Mouse (Mus musculus): ENCODE data around the gene Rnf8. TPM values are rescaled to one million over a fixed set of nuclear protein-coding genes. Genes with fewer than 3 reads are reported as not detected.

Gene Rnf8
- polyA plus RNA-seq, 1 experiment, result 37.2 TPM

DNA sequence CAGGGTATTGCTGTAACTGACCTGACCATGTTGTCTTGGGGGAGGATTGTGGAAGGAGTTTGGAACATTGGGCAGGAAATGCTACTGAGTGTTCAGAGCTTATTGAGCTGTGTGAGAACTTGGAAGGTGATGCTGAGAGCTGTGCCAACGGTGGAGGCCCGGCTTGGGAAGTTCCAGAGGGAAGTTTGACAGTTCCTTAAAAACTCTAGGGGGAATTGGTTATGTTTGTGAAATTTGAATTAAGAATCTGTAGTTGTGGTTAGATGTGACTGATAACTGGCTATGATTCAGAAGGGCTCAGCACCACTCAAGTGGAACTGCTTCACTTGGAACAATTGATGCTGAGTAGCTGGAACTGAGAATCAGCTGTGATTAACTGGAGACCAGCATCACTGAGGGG, 56.4 kb downstream of the Rnf8 start:
- no peak for DNase-seq
- 94% methylated on average over 2 of the region's 2 CpGs for WGBS

DNA sequence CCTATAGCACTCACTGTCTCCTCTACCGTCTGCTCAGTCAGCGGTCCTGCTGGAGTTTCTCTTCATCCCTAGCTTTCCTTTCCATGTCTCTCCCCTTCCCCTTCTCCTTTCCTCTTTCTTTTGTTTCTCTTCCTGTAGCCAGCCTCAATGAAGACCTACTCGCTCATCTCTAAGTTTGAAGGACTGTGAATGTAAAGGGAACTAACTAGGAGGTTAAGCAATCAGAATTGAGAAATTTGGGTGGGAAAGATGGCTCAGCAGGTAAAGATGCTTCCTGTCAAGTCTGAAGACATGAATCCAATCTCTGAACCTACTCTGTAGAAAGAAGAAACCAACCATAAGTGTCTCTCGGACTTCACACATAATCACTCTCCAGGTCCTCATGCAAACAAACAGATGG, 58.7 kb downstream of the Rnf8 start:
- Histone ChIP-seq H3K36me3 (ENCODE audit: control insufficient read depth, insufficient read depth, low read length) (peaks cover 40% of the 10 kb centered on the region), H3K27me3 (ENCODE audit: control insufficient read depth, insufficient read depth, low read length) (no peaks in the 10 kb centered on the region), H3K4me3 (ENCODE audit: control insufficient read depth, insufficient read depth, low read length) (no peak overlapping the region), H3K4me1 (replicated peaks; ENCODE audit: control insufficient read depth, insufficient read depth, low read length) (peaks cover 2% of the 10 kb centered on the region; the same call in 1 of the 2 replicates), H3K27ac (ENCODE audit: control insufficient read depth, insufficient read depth, low read length) (no peak overlapping the region)
- no peak for DNase-seq
- 93% methylated on average over 4 of the region's 4 CpGs for WGBS
- TF ChIP-seq CTCF (IDR thresholded peaks at IDR 0.05; ENCODE audit: borderline replicate concordance, control insufficient read depth, extremely low read depth, insufficient read depth, low read length, poor library complexity), result no peak

More for the DNA sequence above, 56.4 kb downstream of the Rnf8 start:
- Histone ChIP-seq H3K4me1 (replicated peaks; ENCODE audit: control insufficient read depth, insufficient read depth, low read length) (peaks cover 2% of the 10 kb centered on the region; the same call in 1 of the 2 replicates), H3K4me3 (ENCODE audit: control insufficient read depth, insufficient read depth, low read length) (no peak overlapping the region), H3K27me3 (ENCODE audit: control insufficient read depth, insufficient read depth, low read length) (no peaks in the 10 kb centered on the region), H3K36me3 (ENCODE audit: control insufficient read depth, insufficient read depth, low read length) (peaks cover 23% of the 10 kb centered on the region), H3K27ac (ENCODE audit: control insufficient read depth, insufficient read depth, low read length) (no peak overlapping the region)
- TF ChIP-seq CTCF (IDR thresholded peaks at IDR 0.05; ENCODE audit: borderline replicate concordance, control insufficient read depth, extremely low read depth, insufficient read depth, low read length, poor library complexity) (no peak), POLR2A (IDR thresholded peaks at IDR 0.05; ENCODE audit: control insufficient read depth, extremely low read depth, insufficient read depth, low read length, poor library complexity) (no peak)

DNA sequence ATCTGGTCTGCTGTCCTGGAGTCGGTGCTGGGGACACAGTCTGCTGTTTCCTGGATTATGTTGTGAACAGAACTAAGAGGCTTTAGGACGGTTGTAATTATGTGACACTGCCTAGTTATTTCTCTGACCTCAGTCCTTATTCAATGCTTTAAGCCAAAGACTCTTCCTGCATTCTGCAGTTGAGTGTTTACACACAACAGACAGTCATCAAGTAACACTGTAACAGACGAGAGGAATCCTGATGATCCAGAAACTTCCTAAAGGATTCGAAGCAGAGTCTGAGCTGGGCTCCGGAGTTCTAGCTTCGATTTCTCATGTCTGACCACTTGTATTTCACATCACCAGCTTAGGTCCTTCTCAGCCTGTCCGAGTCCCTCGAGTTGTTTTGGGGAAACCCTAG, 63.9 kb downstream of the Rnf8 start:
- no peak overlapping the region for H3K4me3 ChIP-seq (ENCODE audit: control insufficient read depth, insufficient read depth, low read length)
- no peaks in the 10 kb centered on the region for H3K27me3 ChIP-seq (ENCODE audit: control insufficient read depth, insufficient read depth, low read length)
- DNase-seq, result no peak
- no peak overlapping the region for H3K27ac ChIP-seq (ENCODE audit: control insufficient read depth, insufficient read depth, low read length)
- peaks cover 58% of the 10 kb centered on the region for H3K36me3 ChIP-seq (ENCODE audit: control insufficient read depth, insufficient read depth, low read length)
- H3K4me1 ChIP-seq (replicated peaks; ENCODE audit: control insufficient read depth, insufficient read depth, low read length), result no peaks in the 10 kb centered on the region
- TF ChIP-seq CTCF (IDR thresholded peaks at IDR 0.05; ENCODE audit: borderline replicate concordance, control insufficient read depth, extremely low read depth, insufficient read depth, low read length, poor library complexity) (no peak), POLR2A (IDR thresholded peaks at IDR 0.05; ENCODE audit: control insufficient read depth, extremely low read depth, insufficient read depth, low read length, poor library complexity) (no peak)
- 93% methylated on average over 8 of the region's 8 CpGs for WGBS

DNA sequence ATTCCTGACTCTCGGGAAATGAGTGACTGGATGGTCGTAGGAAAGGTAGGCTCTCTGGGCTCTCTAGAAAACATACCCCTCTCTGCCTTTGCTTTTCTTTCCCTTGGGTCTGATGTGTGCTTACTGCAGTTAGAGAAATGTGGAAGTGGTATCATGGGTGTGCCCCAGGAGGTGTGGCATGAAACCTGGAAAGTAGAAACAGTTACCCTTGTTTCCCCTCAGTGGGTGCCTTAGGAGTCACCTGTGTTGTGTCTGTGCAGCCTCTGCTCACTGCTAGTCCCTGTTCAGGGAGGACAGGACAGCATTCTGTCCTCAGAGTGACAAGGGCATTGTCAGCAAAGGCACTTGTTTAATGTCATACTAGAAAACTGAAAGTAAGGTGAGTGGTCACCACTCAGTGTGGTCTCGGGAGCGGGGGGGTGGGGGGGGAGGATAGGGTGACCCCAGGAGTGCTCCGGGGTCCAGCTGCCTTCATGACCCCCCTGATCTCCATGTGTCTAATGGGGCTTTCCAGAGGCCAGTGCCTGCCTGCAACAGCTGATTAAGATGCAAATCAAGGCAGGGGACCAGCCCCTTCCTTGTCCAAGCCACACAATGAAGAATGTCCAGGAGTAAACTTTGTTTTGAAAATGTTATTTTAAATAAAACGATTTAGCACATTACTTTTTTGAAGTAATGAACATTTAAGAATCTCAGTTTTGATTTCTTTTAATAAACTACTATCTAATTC, 64.6 kb downstream of the Rnf8 start:
- H3K4me1 ChIP-seq (replicated peaks; ENCODE audit: control insufficient read depth, insufficient read depth, low read length), result no peaks in the 10 kb centered on the region
- H3K36me3 ChIP-seq (ENCODE audit: control insufficient read depth, insufficient read depth, low read length), result peaks cover 59% of the 10 kb centered on the region
- TF ChIP-seq POLR2A (IDR thresholded peaks at IDR 0.05; ENCODE audit: control insufficient read depth, extremely low read depth, insufficient read depth, low read length, poor library complexity), result no peak
- TF ChIP-seq CTCF (IDR thresholded peaks at IDR 0.05; ENCODE audit: borderline replicate concordance, control insufficient read depth, extremely low read depth, insufficient read depth, low read length, poor library complexity), result no peak
- DNase-seq, result no peak
- WGBS, result 88% methylated on average over 6 of the region's 6 CpGs
- no peaks in the 10 kb centered on the region for H3K27me3 ChIP-seq (ENCODE audit: control insufficient read depth, insufficient read depth, low read length)
- no peak overlapping the region for H3K4me3 ChIP-seq (ENCODE audit: control insufficient read depth, insufficient read depth, low read length)
- no peak overlapping the region for H3K27ac ChIP-seq (ENCODE audit: control insufficient read depth, insufficient read depth, low read length)

GRCm38 (mm10) chr17:29680174-29680573, 65.6 kb downstream of the Rnf8 start:
- 95% methylated on average over 2 of the region's 2 CpGs for WGBS
- no peak for TF ChIP-seq CTCF (IDR thresholded peaks at IDR 0.05; ENCODE audit: borderline replicate concordance, control insufficient read depth, extremely low read depth, insufficient read depth, low read length, poor library complexity)
- TF ChIP-seq POLR2A (IDR thresholded peaks at IDR 0.05; ENCODE audit: control insufficient read depth, extremely low read depth, insufficient read depth, low read length, poor library complexity), result no peak
- Histone ChIP-seq H3K27ac (ENCODE audit: control insufficient read depth, insufficient read depth, low read length) (no peak overlapping the region), H3K27me3 (ENCODE audit: control insufficient read depth, insufficient read depth, low read length) (no peaks in the 10 kb centered on the region), H3K36me3 (ENCODE audit: control insufficient read depth, insufficient read depth, low read length) (peaks cover 59% of the 10 kb centered on the region), H3K4me1 (replicated peaks; ENCODE audit: control insufficient read depth, insufficient read depth, low read length) (no peaks in the 10 kb centered on the region), H3K4me3 (ENCODE audit: control insufficient read depth, insufficient read depth, low read length) (no peak overlapping the region)
- no peak for DNase-seq

DNA sequence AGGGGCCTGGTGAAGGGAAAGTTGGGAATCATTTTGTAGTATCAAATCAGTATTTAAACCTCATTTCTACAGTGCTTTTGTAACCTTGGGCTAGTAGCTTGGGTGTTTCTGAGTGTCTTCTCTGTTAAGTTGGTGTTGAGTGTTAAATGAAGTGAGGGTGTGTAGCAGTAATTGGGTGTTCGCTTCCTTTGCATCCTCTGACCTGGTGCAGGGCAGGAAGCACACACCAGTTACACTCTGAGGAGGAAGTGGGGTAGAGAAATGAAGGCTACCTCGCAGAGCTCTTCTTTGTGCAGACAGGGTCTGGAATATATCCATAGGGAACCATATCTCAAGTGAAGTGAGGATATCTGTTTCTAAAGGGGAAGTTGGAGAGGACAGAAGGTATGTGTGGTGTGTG, 66.3 kb downstream of the Rnf8 start:
- no peak overlapping the region for H3K4me3 ChIP-seq (ENCODE audit: control insufficient read depth, insufficient read depth, low read length)
- TF ChIP-seq CTCF (IDR thresholded peaks at IDR 0.05; ENCODE audit: borderline replicate concordance, control insufficient read depth, extremely low read depth, insufficient read depth, low read length, poor library complexity), result no peak
- no peak for TF ChIP-seq POLR2A (IDR thresholded peaks at IDR 0.05; ENCODE audit: control insufficient read depth, extremely low read depth, insufficient read depth, low read length, poor library complexity)
- H3K27ac ChIP-seq (ENCODE audit: control insufficient read depth, insufficient read depth, low read length), result no peak overlapping the region
- no peaks in the 10 kb centered on the region for H3K4me1 ChIP-seq (replicated peaks; ENCODE audit: control insufficient read depth, insufficient read depth, low read length)
- peaks cover 57% of the 10 kb centered on the region for H3K36me3 ChIP-seq (ENCODE audit: control insufficient read depth, insufficient read depth, low read length)
- no peaks in the 10 kb centered on the region for H3K27me3 ChIP-seq (ENCODE audit: control insufficient read depth, insufficient read depth, low read length)
- WGBS, result 81% methylated on average over 2 of the region's 2 CpGs
- no peak for DNase-seq

DNA sequence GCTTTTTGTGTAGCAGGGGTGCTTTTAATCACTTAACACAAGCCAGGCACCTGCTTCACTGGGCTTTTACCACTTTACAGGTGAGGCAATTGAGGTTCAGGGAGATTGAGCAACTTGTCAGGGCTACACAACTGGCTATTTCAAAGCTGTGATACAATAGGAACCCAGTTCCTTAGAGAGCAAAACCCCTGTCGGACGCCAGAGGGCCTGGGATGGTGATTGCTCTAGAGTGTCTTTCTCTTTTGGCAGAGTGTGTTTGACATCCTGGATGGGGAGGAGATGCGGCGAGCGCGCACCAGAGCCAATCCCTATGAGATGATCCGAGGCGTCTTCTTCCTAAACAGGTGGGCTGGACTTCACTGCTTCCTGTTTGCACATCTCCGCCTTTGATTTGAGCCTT, 67.1 kb downstream of the Rnf8 start:
- no peak for DNase-seq
- TF ChIP-seq POLR2A (IDR thresholded peaks at IDR 0.05; ENCODE audit: control insufficient read depth, extremely low read depth, insufficient read depth, low read length, poor library complexity) (no peak), CTCF (IDR thresholded peaks at IDR 0.05; ENCODE audit: borderline replicate concordance, control insufficient read depth, extremely low read depth, insufficient read depth, low read length, poor library complexity) (no peak)
- H3K27me3 ChIP-seq (ENCODE audit: control insufficient read depth, insufficient read depth, low read length), result no peaks in the 10 kb centered on the region
- H3K27ac ChIP-seq (ENCODE audit: control insufficient read depth, insufficient read depth, low read length), result no peak overlapping the region
- no peak overlapping the region for H3K4me3 ChIP-seq (ENCODE audit: control insufficient read depth, insufficient read depth, low read length)
- H3K4me1 ChIP-seq (replicated peaks; ENCODE audit: control insufficient read depth, insufficient read depth, low read length), result no peaks in the 10 kb centered on the region
- H3K36me3 ChIP-seq (ENCODE audit: control insufficient read depth, insufficient read depth, low read length), result peaks cover 56% of the 10 kb centered on the region
- 98% methylated on average over 9 of the region's 9 CpGs for WGBS
